Mouse (Mus musculus) embryonic facial prominence, embryonic 14.5 days (tissue): ENCODE measurements around the gene Tnfaip8l3. TPM values are rescaled to one million over a fixed set of nuclear protein-coding genes. Genes with fewer than 3 reads are reported as not detected.
A peak's percentile ranks its signal among the peaks of the same experiment; 100 is the strongest.

Experiments
- ATAC-seq: fragments of 200-750 bp; cut with Nextera tagmentation; 2 replicates; pipeline ENCODE4 v1.8.0; 2017; ENCODE audit warnings: low read depth, moderate number of reproducible peaks, moderate TSS enrichment
- DNase-seq: peaks from one replicate; pipeline ENCODE4 v3.0.0-alpha.2; 2015; ENCODE audit warnings: low spot score
- H3K27ac ChIP-seq: fragments of 300-500 bp; sonication (generic); replicated peaks from 2 replicates; pipeline ENCODE4 v1.5.1; 2014; ENCODE audit warnings: low read depth, mild to moderate bottlenecking, low read length, moderate library complexity
- H3K27me3 ChIP-seq: fragments of 300-500 bp; sonication (generic); replicated peaks from 2 replicates; pipeline ENCODE4 v1.6.1; 2014; ENCODE audit warnings: low read length; ENCODE audit not compliant: control insufficient read depth, insufficient read depth
- H3K36me3 ChIP-seq: fragments of 300-500 bp; sonication (generic); 2 replicates; pipeline ENCODE4 v1.6.1; 2014; ENCODE audit warnings: low read length, mixed read lengths; ENCODE audit not compliant: control insufficient read depth, insufficient read depth
- H3K4me1 ChIP-seq: fragments of 300-500 bp; sonication (generic); 2 replicates; pipeline ENCODE4 v1.6.1; 2014; ENCODE audit warnings: antibody characterized with exemption, low read length; ENCODE audit not compliant: control insufficient read depth, insufficient read depth
- H3K4me2 ChIP-seq: fragments of 300-500 bp; sonication (generic); 2 replicates; pipeline ENCODE4 v1.6.1; 2014; ENCODE audit warnings: low read depth, mild to moderate bottlenecking, low read length, moderate library complexity, mixed read lengths
- H3K4me3 ChIP-seq: fragments of 300-500 bp; sonication (generic); 2 replicates; pipeline ENCODE4 v1.5.1; 2014; ENCODE audit warnings: low read depth, mild to moderate bottlenecking, low read length
- H3K9ac ChIP-seq: fragments of 300-500 bp; sonication (generic); 2 replicates; pipeline ENCODE4 v1.6.1; 2014; ENCODE audit warnings: low read depth, mild to moderate bottlenecking, low read length, moderate library complexity, mixed read lengths
- H3K9me3 ChIP-seq: fragments of 300-500 bp; sonication (generic); 2 replicates; pipeline ENCODE4 v1.6.1; 2016; ENCODE audit warnings: low read length; ENCODE audit not compliant: control insufficient read depth
- WGBS: fragments of 180-500 bp; shearing (Covaris S2); extraction: QIAGEN DNeasy Blood & Tissue Kit; methylation state at CpG from one replicate; pipeline ENCODE4 v1.1.7; 2014; 5-methylcytosine and 5-hydroxymethylcytosine counted together
- polyA plus RNA-seq: library from polyadenylated mRNA; unstranded; fragments of >200 nt; fragmentation: Nextera tagmentation; extraction: Ambion mirVana; gene quantifications from 2 replicates; pipeline ENCODE4 v1.2.1, GENCODE M21; 2014

Tnfaip8l3 gene
- polyA plus RNA-seq, 1 experiment from 2014 or later, result 1.1 TPM

DNA sequence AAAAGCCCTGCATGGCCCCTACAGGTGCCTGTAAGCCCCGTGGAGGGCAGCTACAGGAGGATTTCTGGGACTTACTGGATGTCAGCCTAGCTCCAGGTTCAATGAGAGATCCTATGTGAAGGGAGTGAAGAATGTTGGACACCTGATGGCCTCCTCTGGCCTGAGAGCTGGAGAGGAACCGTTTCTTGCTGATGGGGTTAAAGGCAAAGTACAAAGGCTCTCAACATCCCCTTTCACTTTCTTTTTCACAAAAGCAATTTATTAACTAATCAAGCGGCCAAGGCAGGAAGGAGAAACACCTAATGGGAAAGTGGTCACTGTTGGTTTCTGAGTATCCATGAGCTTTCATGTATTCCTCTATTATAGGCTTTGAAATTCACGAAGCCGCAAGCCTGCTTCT, 1.0 kb upstream of the Tnfaip8l3 start:
- ATAC-seq (no peak), DNase-seq (no peak)
- Histone ChIP-seq H3K27ac (no peak overlapping the region), H3K27me3 (peaks cover 32% of the 10 kb centered on the region), H3K36me3 (no peaks in the 10 kb centered on the region), H3K4me3 (peak overlapping the region; percentile 55), H3K9ac (no peak overlapping the region), H3K4me2 (peak overlapping the region; percentile 99), H3K9me3 (no peaks in the 10 kb centered on the region), H3K4me1 (no peaks in the 10 kb centered on the region)
- WGBS, result 47% methylated on average over 5 of the region's 5 CpGs

DNA sequence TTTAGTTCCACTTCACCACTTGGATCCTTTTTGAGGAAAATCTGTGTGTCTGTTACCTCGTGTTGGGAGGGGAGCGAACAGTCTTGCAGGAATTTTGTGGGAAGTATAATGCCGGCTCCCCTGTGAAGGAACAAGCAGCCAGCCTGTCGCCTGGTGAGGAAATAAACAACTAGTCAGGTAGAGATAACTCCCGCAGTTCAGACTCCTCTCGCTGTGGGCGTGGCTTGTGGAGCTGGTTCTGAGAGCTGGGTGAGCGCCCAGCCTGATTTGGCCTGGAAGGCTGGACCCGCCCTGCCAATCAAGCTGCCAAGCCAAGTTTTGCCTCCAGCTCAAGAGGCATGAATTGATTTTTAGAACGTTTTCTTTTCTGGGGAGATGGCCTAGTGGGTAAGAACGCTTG, 589 bp upstream of the Tnfaip8l3 start:
- Histone ChIP-seq H3K27me3 (peaks cover 32% of the 10 kb centered on the region), H3K9ac (peak overlapping the region; percentile 58), H3K36me3 (no peaks in the 10 kb centered on the region), H3K4me2 (peak overlapping the region; percentile 99), H3K9me3 (no peaks in the 10 kb centered on the region), H3K27ac (no peak overlapping the region; the same call in 1 of the 2 replicates), H3K4me1 (no peaks in the 10 kb centered on the region), H3K4me3 (peak overlapping the region; percentile 55)
- WGBS, result 2% methylated on average over 11 of the region's 11 CpGs
- ATAC-seq (peak; percentile 77), DNase-seq (peak; percentile 88)

DNA sequence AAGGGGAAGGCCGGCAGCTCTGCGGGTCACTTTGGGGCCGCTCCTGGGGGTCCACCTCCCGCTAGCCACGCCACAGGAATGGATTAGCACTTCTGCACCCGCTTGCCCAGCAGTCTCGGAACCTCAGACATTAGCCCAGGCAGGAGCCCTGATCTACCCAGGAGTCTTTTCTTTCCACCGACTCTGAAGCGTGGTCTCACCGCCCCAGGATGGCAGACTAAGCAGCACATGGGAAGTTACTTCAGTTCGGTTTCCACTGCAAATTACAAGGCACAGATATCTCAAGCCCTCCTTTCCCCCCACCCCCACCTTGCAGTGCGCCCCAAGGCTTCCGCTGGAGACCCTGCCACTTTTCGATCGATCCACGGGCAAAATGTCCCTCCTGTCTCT, 551 bp downstream of the Tnfaip8l3 start:
- Histone ChIP-seq H3K36me3 (no peaks in the 10 kb centered on the region), H3K27ac (no peak overlapping the region), H3K9me3 (no peaks in the 10 kb centered on the region), H3K4me2 (peak overlapping the region; percentile 99), H3K4me3 (peak overlapping the region; percentile 55), H3K9ac (peak overlapping the region; percentile 58), H3K27me3 (peaks cover 32% of the 10 kb centered on the region), H3K4me1 (no peaks in the 10 kb centered on the region)
- DNase-seq (no peak), ATAC-seq (no peak)
- WGBS, result 1% methylated on average over 16 of the region's 16 CpGs

DNA sequence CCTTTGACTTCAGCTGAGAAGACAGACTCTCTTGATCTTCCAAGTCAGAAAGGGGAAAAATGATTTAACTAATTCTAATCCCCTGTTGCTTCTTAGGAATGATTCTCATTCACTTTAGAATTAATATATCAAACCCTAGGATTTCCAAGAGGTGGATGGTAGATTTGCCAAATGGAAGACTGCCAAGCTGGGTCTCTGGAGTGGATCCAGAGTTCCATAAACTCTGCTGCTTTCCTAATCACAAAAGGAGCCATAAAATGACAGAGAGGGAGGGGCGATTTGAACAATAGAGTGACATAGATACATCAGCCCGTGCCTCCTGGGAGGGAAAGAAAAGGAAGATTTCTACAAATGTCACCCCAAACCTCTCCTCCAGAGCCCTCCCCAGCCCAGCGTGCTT, 3.4 kb downstream of the Tnfaip8l3 start:
- Histone ChIP-seq H3K4me3 (no peak overlapping the region), H3K9ac (no peak overlapping the region), H3K27ac (no peak overlapping the region), H3K36me3 (no peaks in the 10 kb centered on the region), H3K4me2 (no peak overlapping the region), H3K9me3 (no peaks in the 10 kb centered on the region), H3K4me1 (no peaks in the 10 kb centered on the region), H3K27me3 (peaks cover 31% of the 10 kb centered on the region)
- 74% methylated on average over 3 of the region's 3 CpGs for WGBS
- DNase-seq (peak; percentile 45), ATAC-seq (no peak)

DNA sequence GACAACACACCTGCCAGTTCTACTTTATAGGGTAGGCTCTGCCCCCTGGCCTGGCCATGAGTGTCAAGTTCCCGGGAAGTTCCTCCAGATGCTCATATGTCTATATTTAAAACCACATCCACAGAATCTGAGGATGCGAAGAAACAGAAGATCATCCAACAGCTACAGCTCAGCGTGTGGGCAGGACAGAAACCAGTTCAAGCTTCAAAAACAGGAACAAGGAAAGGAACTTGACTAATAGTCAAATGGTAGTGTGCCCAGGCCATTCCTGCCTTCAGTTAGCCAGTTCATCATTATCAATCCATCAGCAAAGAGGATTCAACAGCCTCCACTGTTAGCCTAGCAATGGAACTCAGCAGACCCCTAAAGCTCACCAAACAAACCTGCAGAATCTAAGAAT, 4.5 kb downstream of the Tnfaip8l3 start:
- WGBS, result 71% methylated on average over 3 of the region's 3 CpGs
- no peak overlapping the region for H3K4me2 ChIP-seq
- ATAC-seq, result no peak

DNA sequence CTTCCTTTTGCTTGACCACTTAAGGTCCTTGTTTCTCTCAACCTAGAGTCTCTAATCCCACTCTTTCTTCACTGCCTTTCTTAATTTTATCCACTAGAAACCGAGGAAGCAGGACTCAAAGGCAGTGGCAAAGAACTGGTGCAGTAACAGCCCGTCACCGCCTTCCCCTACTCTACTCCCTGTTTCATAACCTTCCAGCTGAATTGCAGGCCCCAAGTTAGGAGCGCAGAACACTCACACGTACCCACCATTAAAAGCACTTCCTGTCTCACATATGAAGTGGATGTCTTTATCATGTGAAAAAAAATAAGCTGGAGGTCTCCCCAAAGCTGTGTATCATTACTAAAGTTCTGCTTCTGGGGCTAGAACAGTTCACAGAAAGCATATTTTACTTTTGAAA, 6.5 kb downstream of the Tnfaip8l3 start:
- no peak overlapping the region for H3K9ac ChIP-seq
- H3K4me1 ChIP-seq, result no peaks in the 10 kb centered on the region
- 69% methylated on average over 5 of the region's 5 CpGs for WGBS
- H3K4me3 ChIP-seq, result no peak overlapping the region
- no peak for DNase-seq
- H3K27me3 ChIP-seq, result peaks cover 4% of the 10 kb centered on the region; the same call in 1 of the 2 replicates
- no peak for ATAC-seq
- no peaks in the 10 kb centered on the region for H3K36me3 ChIP-seq
- H3K9me3 ChIP-seq, result no peaks in the 10 kb centered on the region
- H3K4me2 ChIP-seq, result no peak overlapping the region
- H3K27ac ChIP-seq, result no peak overlapping the region; the same call in 1 of the 2 replicates

More for the DNA sequence above, 4.5 kb downstream of the Tnfaip8l3 start:
- Histone ChIP-seq H3K9ac (no peak overlapping the region), H3K36me3 (no peaks in the 10 kb centered on the region), H3K27me3 (peaks cover 23% of the 10 kb centered on the region), H3K4me3 (no peak overlapping the region), H3K27ac (no peak overlapping the region), H3K9me3 (no peaks in the 10 kb centered on the region), H3K4me1 (no peaks in the 10 kb centered on the region)
- DNase-seq, result no peak

DNA sequence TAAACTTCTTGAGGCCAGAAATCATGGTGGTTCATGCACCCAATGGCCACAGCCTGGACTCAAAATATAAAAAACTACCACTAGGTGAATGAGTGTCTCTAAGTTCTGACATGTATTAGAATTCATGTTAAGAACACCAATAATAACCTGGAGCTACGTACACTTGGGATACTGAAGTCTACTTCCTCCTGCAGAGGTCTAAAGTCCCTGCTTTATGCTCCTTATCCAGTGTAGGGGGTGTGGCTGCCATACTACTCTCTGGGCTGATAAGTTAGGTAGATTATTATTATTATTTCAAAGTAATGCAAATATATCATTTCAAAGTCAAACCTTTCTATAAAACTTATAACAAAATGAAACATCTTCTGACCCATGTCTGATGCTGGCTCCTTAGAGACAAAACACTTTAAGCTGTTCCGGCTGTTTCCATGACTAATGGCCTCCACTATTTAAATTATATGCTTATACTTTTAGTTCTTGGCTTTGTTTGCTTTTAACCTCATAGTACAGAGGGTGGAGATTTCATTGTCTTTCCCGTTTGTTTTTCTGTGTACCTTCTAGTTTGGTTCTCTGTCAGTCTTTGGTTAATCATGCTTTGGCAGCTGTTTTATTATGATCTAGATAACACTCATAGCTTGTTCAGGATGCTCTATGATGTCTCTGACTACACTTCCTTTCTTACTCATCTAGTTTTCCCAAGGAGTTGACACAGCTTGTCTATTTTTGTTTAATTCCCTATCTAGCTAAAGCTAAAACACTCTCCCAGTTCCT, 16.7 kb downstream of the Tnfaip8l3 start:
- no peaks in the 10 kb centered on the region for H3K9me3 ChIP-seq
- H3K9ac ChIP-seq, result no peak overlapping the region
- ATAC-seq (no peak), DNase-seq (no peak)
- H3K4me3 ChIP-seq, result no peak overlapping the region
- no peak overlapping the region for H3K27ac ChIP-seq
- H3K4me1 ChIP-seq, result no peaks in the 10 kb centered on the region
- H3K4me2 ChIP-seq, result no peak overlapping the region
- no peaks in the 10 kb centered on the region for H3K36me3 ChIP-seq
- H3K27me3 ChIP-seq, result no peaks in the 10 kb centered on the region
- 80% methylated on average over 3 of the region's 3 CpGs for WGBS

DNA sequence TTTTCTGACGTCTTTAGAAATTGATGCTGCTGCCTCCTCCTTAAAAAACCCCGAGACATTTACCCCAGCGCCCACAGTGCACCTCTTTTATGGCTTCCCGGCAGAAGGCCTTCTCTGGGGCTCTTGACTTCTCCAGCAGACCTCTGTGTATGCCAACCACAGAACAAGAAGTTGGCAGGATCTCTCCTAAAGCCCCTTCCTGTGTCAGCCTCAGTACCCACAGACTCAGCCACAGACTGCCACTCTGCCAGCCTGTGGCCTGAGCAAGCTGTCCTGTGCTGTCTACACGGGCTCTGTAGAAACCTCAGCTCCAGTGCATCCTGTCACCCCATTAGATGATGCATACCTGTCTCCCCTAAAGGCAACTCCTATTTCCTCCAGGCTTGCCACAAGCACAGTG, 19.2 kb downstream of the Tnfaip8l3 start:
- DNase-seq (no peak), ATAC-seq (no peak)
- H3K27ac ChIP-seq, result no peak overlapping the region
- no peak overlapping the region for H3K4me2 ChIP-seq
- no peak overlapping the region for H3K9ac ChIP-seq
- H3K4me1 ChIP-seq, result no peaks in the 10 kb centered on the region
- no peaks in the 10 kb centered on the region for H3K36me3 ChIP-seq
- WGBS, result 75% methylated on average over 5 of the region's 5 CpGs
- no peaks in the 10 kb centered on the region for H3K27me3 ChIP-seq
- no peak overlapping the region for H3K4me3 ChIP-seq
- no peaks in the 10 kb centered on the region for H3K9me3 ChIP-seq

DNA sequence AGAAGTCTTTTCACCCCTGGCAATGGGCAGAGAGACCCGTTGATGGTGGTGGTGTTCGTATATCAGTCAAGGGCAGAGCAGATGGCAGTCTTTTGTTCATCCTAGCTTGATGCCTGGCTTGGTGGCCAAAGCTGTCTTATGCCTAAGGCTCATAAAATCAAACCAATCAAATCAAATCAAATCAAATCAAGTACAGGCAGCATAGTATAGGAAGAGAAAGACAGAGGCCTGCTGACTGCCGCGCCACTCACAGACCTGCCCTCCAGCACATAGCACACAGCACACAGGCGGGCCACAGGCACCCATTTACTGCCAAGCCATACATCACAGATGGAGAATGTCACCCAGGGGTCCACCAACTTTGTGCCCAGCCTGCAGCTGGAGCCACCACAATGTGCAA, 25.1 kb downstream of the Tnfaip8l3 start:
- WGBS, result 97% methylated on average over 5 of the region's 5 CpGs
- DNase-seq (no peak), ATAC-seq (no peak)
- no peak overlapping the region for H3K4me3 ChIP-seq
- H3K27me3 ChIP-seq, result no peaks in the 10 kb centered on the region
- H3K36me3 ChIP-seq, result no peaks in the 10 kb centered on the region
- no peaks in the 10 kb centered on the region for H3K9me3 ChIP-seq
- H3K4me1 ChIP-seq, result no peaks in the 10 kb centered on the region
- H3K27ac ChIP-seq, result no peak overlapping the region
- H3K9ac ChIP-seq, result no peak overlapping the region
- no peak overlapping the region for H3K4me2 ChIP-seq
